Comparison of ENCODE assay signal across 27 mouse cellular contexts in the genomic region with DNA sequence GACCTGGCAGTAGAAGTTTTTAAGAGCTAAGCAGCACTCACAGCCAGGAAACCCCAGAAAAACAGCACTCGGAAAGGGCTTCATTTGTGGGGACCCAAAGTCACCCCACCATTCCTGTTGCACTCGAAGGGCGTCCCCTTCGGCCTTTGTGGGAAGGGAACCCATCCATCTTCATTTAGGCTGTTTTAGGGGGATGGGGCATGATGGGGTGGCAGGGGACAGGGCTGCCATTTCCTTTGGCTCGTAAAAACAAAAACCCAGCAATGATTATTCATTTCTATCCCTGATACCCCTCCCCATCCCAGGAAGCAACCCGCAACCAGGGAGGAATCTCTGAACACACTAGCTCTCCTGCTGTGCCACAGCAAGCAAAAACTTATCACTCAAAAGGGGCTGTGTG. TPM values are rescaled to one million over a fixed set of nuclear protein-coding genes. Genes with fewer than 3 reads are reported as not detected.
"Had no signal": no experiment of that assay in that cellular context is flagged by ENCODE, and none has a peak within 500 bp of the region (broad histone marks: within the 10 kb centered on the region; RNA-seq: fewer than 3 reads in every experiment).

No protein-coding gene starts in this region.

- DNase-seq: cerebellum, adult 18-20 months; cerebellum, adult 2 months; cerebellum, adult 8-10 months; cerebellum, adult 9-10 months; cerebellum, adult 9-11 months; cerebellum, postnatal 10 days; cerebellum, postnatal 14 days; cerebellum, postnatal 25 days; cerebellum, postnatal 36 days; embryo, embryonic 11 days; gastrocnemius, adult 2 months; gastrocnemius, postnatal 10 days; gastrocnemius, postnatal 14 days; gastrocnemius, postnatal 25 days; gastrocnemius, postnatal 36 days; heart, adult 2 months had no signal

- H3K9me3 ChIP-seq: embryonic facial prominence, embryonic 10.5 days; embryonic facial prominence, embryonic 12.5 days; embryonic facial prominence, embryonic 13.5 days; embryonic facial prominence, embryonic 15.5 days; forebrain, embryonic 10.5 days; forebrain, embryonic 12.5 days; forebrain, embryonic 13.5 days; forebrain, embryonic 15.5 days had no signal

- H3K4me1 ChIP-seq: embryonic facial prominence, embryonic 15.5 days had no signal

- ATAC-seq: forebrain, embryonic 13.5 days; forebrain, embryonic 14.5 days; forebrain, embryonic 15.5 days; forebrain, embryonic 16.5 days had no signal

- H3K4me3 ChIP-seq: embryonic facial prominence, embryonic 10.5 days; embryonic facial prominence, embryonic 12.5 days; embryonic facial prominence, embryonic 13.5 days; embryonic facial prominence, embryonic 15.5 days; erythroblast, embryonic 14.5 days; forebrain, embryonic 10.5 days; forebrain, embryonic 12.5 days; forebrain, embryonic 13.5 days; forebrain, embryonic 15.5 days; gastrocnemius, adult 2 months; heart, adult 2 months had no signal

- H3K9ac ChIP-seq: embryonic facial prominence, embryonic 12.5 days; embryonic facial prominence, embryonic 13.5 days; embryonic facial prominence, embryonic 15.5 days; forebrain, embryonic 12.5 days; forebrain, embryonic 13.5 days; forebrain, embryonic 15.5 days had no signal

- H3K27ac ChIP-seq: embryonic facial prominence, embryonic 10.5 days; embryonic facial prominence, embryonic 12.5 days; embryonic facial prominence, embryonic 13.5 days; embryonic facial prominence, embryonic 15.5 days; forebrain, embryonic 10.5 days; forebrain, embryonic 12.5 days; forebrain, embryonic 13.5 days; forebrain, embryonic 15.5 days; gastrocnemius, adult 2 months; heart, adult 2 months had no signal

- H3K36me3 ChIP-seq: embryonic facial prominence, embryonic 10.5 days; embryonic facial prominence, embryonic 12.5 days; embryonic facial prominence, embryonic 13.5 days; embryonic facial prominence, embryonic 15.5 days; forebrain, embryonic 10.5 days; forebrain, embryonic 12.5 days; forebrain, embryonic 15.5 days had no signal

- H3K4me2 ChIP-seq: embryonic facial prominence, embryonic 12.5 days; embryonic facial prominence, embryonic 13.5 days; embryonic facial prominence, embryonic 15.5 days; forebrain, embryonic 12.5 days; forebrain, embryonic 13.5 days; forebrain, embryonic 15.5 days had no signal

RNA-seq across cellular contexts. Expression of a gene that starts 49.0 kb away (rescaled TPM):
- polyA plus RNA-seq: erythroblast, embryonic 14.5 days had no signal
